Mouse (Mus musculus): Measurements from ENCODE around the gene Ap3b1.

GRCm38 (mm10) chr13:94524669-94525238 is 166.0 kb downstream of the Ap3b1 start:
- TF ChIP-seq POLR2A (IDR thresholded peaks at IDR 0.05; ENCODE audit: extremely low read depth, insufficient read depth, low read length), result no peak
- TF ChIP-seq CTCF (IDR thresholded peaks at IDR 0.05; ENCODE audit: extremely low read depth, insufficient read depth, low read length), result no peak
